Mouse (Mus musculus): ENCODE results near the gene Rnf40. TPM values are rescaled to one million over a fixed set of nuclear protein-coding genes. Genes with fewer than 3 reads are reported as not detected.
A peak's percentile ranks its signal among the peaks of the same experiment; 100 is the strongest.

The Rnf40 gene
- polyA plus RNA-seq, 1 experiment: 32.8 TPM

- no peaks in the 10 kb centered on the region for H3K4me1 ChIP-seq (ENCODE audit: control insufficient read depth, insufficient read depth, low read length)
- 94% methylated on average over 17 of the region's 17 CpGs for WGBS
- no peak overlapping the region for H3K4me3 ChIP-seq (replicated peaks; ENCODE audit: extremely low read depth, low read depth, low read length)
- DNase-seq: no peak
- no peak for TF ChIP-seq POLR2A (IDR thresholded peaks at IDR 0.05; ENCODE audit: borderline replicate concordance, extremely low read depth, low read depth, low read length)
- TF ChIP-seq CTCF (IDR thresholded peaks at IDR 0.05; ENCODE audit: insufficient read depth, low read length): no peak
Observed at GRCm38 (mm10) chr7:127596747-127597146, 8.2 kb downstream of the Rnf40 start.

- H3K4me1 ChIP-seq (ENCODE audit: control insufficient read depth, insufficient read depth, low read length): no peaks in the 10 kb centered on the region
- 92% methylated on average over 7 of the region's 7 CpGs for WGBS
- no peak for DNase-seq
- no peak overlapping the region for H3K4me3 ChIP-seq (replicated peaks; ENCODE audit: extremely low read depth, low read depth, low read length)
- TF ChIP-seq POLR2A (IDR thresholded peaks at IDR 0.05; ENCODE audit: borderline replicate concordance, extremely low read depth, low read depth, low read length) (no peak), CTCF (IDR thresholded peaks at IDR 0.05; ENCODE audit: insufficient read depth, low read length) (no peak)
Observed at GRCm38 (mm10) chr7:127600612-127601011, 12.0 kb downstream of the Rnf40 start.

GRCm38 (mm10) chr7:127601735-127602134 is 13.2 kb downstream of the Rnf40 start:
- Histone ChIP-seq H3K4me3 (replicated peaks; ENCODE audit: extremely low read depth, low read depth, low read length) (no peak overlapping the region), H3K4me1 (ENCODE audit: control insufficient read depth, insufficient read depth, low read length) (no peaks in the 10 kb centered on the region)
- TF ChIP-seq CTCF (IDR thresholded peaks at IDR 0.05; ENCODE audit: insufficient read depth, low read length) (no peak), POLR2A (IDR thresholded peaks at IDR 0.05; ENCODE audit: borderline replicate concordance, extremely low read depth, low read depth, low read length) (no peak)
- 71% methylated on average over 4 of the region's 4 CpGs for WGBS
- no peak for DNase-seq

- no peaks in the 10 kb centered on the region for H3K4me1 ChIP-seq (ENCODE audit: control insufficient read depth, insufficient read depth, low read length)
- WGBS: 93% methylated on average over 2 of the region's 2 CpGs
- no peak for DNase-seq
- H3K4me3 ChIP-seq (replicated peaks; ENCODE audit: extremely low read depth, low read depth, low read length): no peak overlapping the region
- TF ChIP-seq POLR2A (IDR thresholded peaks at IDR 0.05; ENCODE audit: borderline replicate concordance, extremely low read depth, low read depth, low read length) (no peak), CTCF (IDR thresholded peaks at IDR 0.05; ENCODE audit: insufficient read depth, low read length) (no peak)
Observed at GRCm38 (mm10) chr7:127602903-127603302, 14.3 kb downstream of the Rnf40 start.

- WGBS: 81% methylated on average over 10 of the region's 10 CpGs
- no peak for TF ChIP-seq CTCF (IDR thresholded peaks at IDR 0.05; ENCODE audit: insufficient read depth, low read length)
- TF ChIP-seq POLR2A (IDR thresholded peaks at IDR 0.05; ENCODE audit: borderline replicate concordance, extremely low read depth, low read depth, low read length): no peak
- no peak for DNase-seq
- Histone ChIP-seq H3K4me3 (replicated peaks; ENCODE audit: extremely low read depth, low read depth, low read length) (no peak overlapping the region), H3K4me1 (ENCODE audit: control insufficient read depth, insufficient read depth, low read length) (no peaks in the 10 kb centered on the region)
Observed at GRCm38 (mm10) chr7:127604256-127604655, 15.7 kb downstream of the Rnf40 start.

GRCm38 (mm10) chr7:127607150-127607549 is 18.6 kb downstream of the Rnf40 start:
- no peak for TF ChIP-seq POLR2A (IDR thresholded peaks at IDR 0.05; ENCODE audit: borderline replicate concordance, extremely low read depth, low read depth, low read length)
- no peak for TF ChIP-seq CTCF (IDR thresholded peaks at IDR 0.05; ENCODE audit: insufficient read depth, low read length)
- Histone ChIP-seq H3K4me3 (replicated peaks; ENCODE audit: extremely low read depth, low read depth, low read length) (no peak overlapping the region), H3K4me1 (ENCODE audit: control insufficient read depth, insufficient read depth, low read length) (no peaks in the 10 kb centered on the region)
- peak; percentile 56 for DNase-seq
- 62% methylated on average over 6 of the region's 6 CpGs for WGBS

- WGBS: 95% methylated on average over 29 of the region's 29 CpGs
- no peak for DNase-seq
- 0 out of 2 replicates have a peak, but pooled peaks cover 7% of the 10 kb centered on the region for H3K4me1 ChIP-seq (ENCODE audit: control insufficient read depth, insufficient read depth, low read length)
- TF ChIP-seq CTCF (IDR thresholded peaks at IDR 0.05; ENCODE audit: insufficient read depth, low read length): no peak
- TF ChIP-seq POLR2A (IDR thresholded peaks at IDR 0.05; ENCODE audit: borderline replicate concordance, extremely low read depth, low read depth, low read length): no peak
- no peak overlapping the region for H3K4me3 ChIP-seq (replicated peaks; ENCODE audit: extremely low read depth, low read depth, low read length)
Observed at GRCm38 (mm10) chr7:127611011-127611410, 22.4 kb downstream of the Rnf40 start.

GRCm38 (mm10) chr7:127611561-127611960 is 23.0 kb downstream of the Rnf40 start:
- no peak for DNase-seq
- no peak overlapping the region for H3K4me3 ChIP-seq (replicated peaks; ENCODE audit: extremely low read depth, low read depth, low read length)
- WGBS: 95% methylated on average over 26 of the region's 26 CpGs
- 0 out of 2 replicates have a peak, but pooled peaks cover 7% of the 10 kb centered on the region for H3K4me1 ChIP-seq (ENCODE audit: control insufficient read depth, insufficient read depth, low read length)
- no peak for TF ChIP-seq POLR2A (IDR thresholded peaks at IDR 0.05; ENCODE audit: borderline replicate concordance, extremely low read depth, low read depth, low read length)
- TF ChIP-seq CTCF (IDR thresholded peaks at IDR 0.05; ENCODE audit: insufficient read depth, low read length): no peak

- no peak for TF ChIP-seq POLR2A (IDR thresholded peaks at IDR 0.05; ENCODE audit: borderline replicate concordance, extremely low read depth, low read depth, low read length)
- TF ChIP-seq CTCF (IDR thresholded peaks at IDR 0.05; ENCODE audit: insufficient read depth, low read length): no peak
- H3K4me3 ChIP-seq (replicated peaks; ENCODE audit: extremely low read depth, low read depth, low read length): no peak overlapping the region
- no peak for DNase-seq
- WGBS: 79% methylated on average over 8 of the region's 8 CpGs
- H3K4me1 ChIP-seq (ENCODE audit: control insufficient read depth, insufficient read depth, low read length): 0 out of 2 replicates have a peak, but pooled peaks cover 7% of the 10 kb centered on the region
Observed at GRCm38 (mm10) chr7:127613501-127613900, 24.9 kb downstream of the Rnf40 start.

- no peak for DNase-seq
- TF ChIP-seq POLR2A (IDR thresholded peaks at IDR 0.05; ENCODE audit: borderline replicate concordance, extremely low read depth, low read depth, low read length) (no peak), CTCF (IDR thresholded peaks at IDR 0.05; ENCODE audit: insufficient read depth, low read length) (no peak)
- Histone ChIP-seq H3K4me1 (ENCODE audit: control insufficient read depth, insufficient read depth, low read length) (0 out of 2 replicates have a peak, but pooled peaks cover 7% of the 10 kb centered on the region), H3K4me3 (replicated peaks; ENCODE audit: extremely low read depth, low read depth, low read length) (peak overlapping the region; percentile 91)
- WGBS: 23% methylated on average over 8 of the region's 8 CpGs
Observed at GRCm38 (mm10) chr7:127614091-127614490, 25.5 kb downstream of the Rnf40 start.
